Mouse (Mus musculus) neutrophil, adult 65 days (primary cell): ENCODE results near the gene Swi5. TPM values are rescaled to one million over a fixed set of nuclear protein-coding genes. Genes with fewer than 3 reads are reported as not detected.

ENCODE experiments used
- total RNA-seq: library from RNA; stranded (reverse); gene quantifications from 2 replicates; pipeline ENCODE4 v1.2.4, GENCODE M21; 2023

Swi5 gene
- total RNA-seq, result 69.7 and 71.0 TPM in 2 replicates

GRCm38 (mm10) chr2:32287923-32288367, at the start of gene Swi5:
Gene Swi5 (minus strand): TSS chr2:32288075.

GRCm38 (mm10) chr2:32287334-32287840, 488 bp downstream of the Swi5 start, which contains the start of gene Golga2:
Gene Golga2 (plus strand): TSS chr2:32287384.

GRCm38 (mm10) chr2:32259657-32260417, 28.0 kb downstream of the Swi5 start, which contains the start of gene Uck1:
Gene Uck1 (minus strand): TSS chr2:32260159.

DNA sequence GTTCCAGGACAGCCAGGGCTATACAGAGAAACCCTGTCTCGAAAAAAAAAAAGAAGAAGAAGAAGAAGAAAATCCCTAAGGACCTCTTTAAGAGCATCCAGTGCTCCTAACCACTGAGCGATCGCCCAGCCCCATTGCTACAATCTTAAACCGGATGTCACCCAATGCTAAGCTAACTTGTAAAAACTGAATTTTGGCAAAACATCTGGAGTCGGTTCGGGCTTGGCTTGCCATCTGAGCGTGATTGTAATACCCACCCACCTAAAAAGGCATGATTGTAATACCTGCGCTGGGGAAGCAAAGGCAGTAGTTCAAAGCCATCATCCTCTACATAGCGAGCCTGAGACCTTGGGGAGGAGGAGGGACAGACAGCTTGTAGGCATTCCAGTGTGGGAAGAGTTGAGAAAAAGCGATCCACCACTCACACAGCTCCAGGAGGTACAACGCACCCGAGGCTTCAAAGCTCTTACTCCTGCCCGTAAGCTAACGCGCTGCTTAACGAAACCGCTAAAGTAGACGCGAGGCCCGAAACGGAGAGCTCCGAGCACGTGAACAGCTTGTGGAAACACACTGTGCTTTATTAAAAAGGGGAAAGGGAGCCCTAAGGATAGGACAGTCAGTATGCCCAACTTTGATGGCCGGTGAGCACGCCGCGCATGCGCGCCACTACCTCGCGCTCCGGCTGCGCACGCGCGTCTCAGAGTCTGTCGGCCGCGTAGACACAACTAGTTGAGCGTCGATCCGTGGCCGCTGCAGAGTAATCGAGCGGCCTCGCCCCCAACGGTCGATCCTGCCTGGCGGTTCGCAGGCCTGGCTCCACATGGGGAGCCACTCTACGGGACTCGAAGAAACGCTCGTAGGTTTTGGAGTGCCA, 51.8 kb downstream of the Swi5 start, which contains the start of gene Pomt1:
Pomt1 (plus strand) TSS at position 705 of the 874 bp plus-strand sequence.

Other genes starting within 250 kb of the Swi5 start
- 5.7 and 8.0 TPM in 2 replicates for gene Fam78a, start 203.2 kb downstream of the Swi5 start, total RNA-seq
- not detected in 2 replicates for gene Plpp7, start 192.5 kb downstream of the Swi5 start, total RNA-seq
- gene Prrc2b, start 137.0 kb downstream of the Swi5 start, total RNA-seq, result 29.1 and 36.1 TPM in 2 replicates
- gene Pomt1, start 51.5 kb downstream of the Swi5 start, total RNA-seq, result 9.8 and 12.6 TPM in 2 replicates
- 48.5 and 53.5 TPM in 2 replicates for gene Uck1, start 27.9 kb downstream of the Swi5 start, total RNA-seq
- 60.7 and 79.4 TPM in 2 replicates for gene Golga2, start 691 bp downstream of the Swi5 start, total RNA-seq
- 53.8 and 65.5 TPM in 2 replicates for gene Ciz1, start 64.3 kb upstream of the Swi5 start, total RNA-seq
- not detected in 2 replicates for gene Dnm1, start 65.3 kb upstream of the Swi5 start, total RNA-seq
- gene 1110008P14Rik, start 93.9 kb upstream of the Swi5 start, total RNA-seq, result 39.5 and 56.7 TPM in 2 replicates
- gene Lcn2, start 100.2 kb upstream of the Swi5 start, total RNA-seq, result 6,793 and 10,274 TPM in 2 replicates
- gene Ptges2, start 107.8 kb upstream of the Swi5 start, total RNA-seq, result 13.2 and 14.2 TPM in 2 replicates
- 3.6 and 4.1 TPM in 2 replicates for gene Naif1, start 162.4 kb upstream of the Swi5 start, total RNA-seq
- gene Slc25a25, start 163.4 kb upstream of the Swi5 start, total RNA-seq, result 13.2 and 19.6 TPM in 2 replicates
- 16.6 and 20.7 TPM in 2 replicates for gene Fam102a, start 247.3 kb upstream of the Swi5 start, total RNA-seq